In the genomic region with DNA sequence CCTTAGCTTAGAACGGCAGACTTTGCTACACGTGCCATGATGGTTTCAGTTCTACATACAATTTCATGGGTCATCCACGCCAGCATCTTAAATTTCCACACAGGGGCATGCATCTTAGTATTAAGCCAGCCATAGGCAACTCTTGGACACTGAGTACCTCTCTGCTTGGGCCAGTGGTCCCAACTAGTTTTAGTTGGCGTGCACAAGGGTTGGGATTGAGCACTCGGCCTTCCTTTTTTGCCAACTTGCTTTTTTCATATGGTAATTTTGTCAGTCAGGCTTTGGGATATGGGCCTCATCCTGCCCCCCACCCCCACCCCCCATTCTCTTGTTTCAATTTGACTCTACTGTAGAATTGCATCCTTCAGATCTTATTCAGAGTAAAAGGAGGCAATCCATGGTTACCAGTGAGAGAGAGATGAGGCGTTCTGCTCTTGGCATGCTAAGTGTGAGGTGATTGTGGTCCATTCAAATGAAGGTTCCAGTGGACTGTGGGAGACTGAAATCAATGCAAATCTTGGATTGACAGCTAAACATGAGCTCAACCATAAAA, we compare ENCODE assay signal across 29 mouse cellular contexts. TPM values are rescaled to one million over a fixed set of nuclear protein-coding genes. Genes with fewer than 3 reads are reported as not detected.
DNase-seq lines count a peak whose midpoint lies in the region; ATAC-seq and TF ChIP-seq lines count a peak whose summit lies in the region.
"Had no signal": no experiment of that assay in that cellular context is flagged by ENCODE, and none has a peak within 500 bp of the region (broad histone marks: within the 10 kb centered on the region; RNA-seq: fewer than 3 reads in every experiment).

No protein-coding gene starts in this region.

- TF ChIP-seq EP300 in CH12.LX (IDR thresholded peaks at IDR 0.05; ENCODE audit: low read length): no peak

- ATAC-seq in forebrain, postnatal 0 days: peak; percentile 40; the same call in 1 of the 2 replicates
- peak; percentile 89 for ATAC-seq in hindbrain, embryonic 16.5 days
- ATAC-seq: forebrain, embryonic 14.5 days; intestine, postnatal 0 days had no signal

- 63% methylated on average over 6 of the region's 6 CpGs for WGBS in forebrain, postnatal 0 days
- WGBS in forebrain, embryonic 10.5 days: 85% methylated on average over 6 of the region's 6 CpGs
- WGBS in hindbrain, embryonic 16.5 days: 72% methylated on average over 6 of the region's 6 CpGs

- intact Hi-C loops in left cerebral cortex, adult 2 months (cut with DNase I): no loop called here
- intact Hi-C loops in left cerebral cortex, postnatal 36 days (cut with DNase I): no loop called here

- 0 out of 2 replicates have a peak, but pooled peaks cover 4% of the 10 kb centered on the region for H3K4me1 ChIP-seq in forebrain, postnatal 0 days (ENCODE audit: insufficient read depth)
- H3K4me1 ChIP-seq in forebrain, embryonic 10.5 days: peaks cover 4% of the 10 kb centered on the region; the same call in 1 of the 2 replicates
- H3K4me1 ChIP-seq in CH12.LX (ENCODE audit: control insufficient read depth in 1 of 2, insufficient read depth in 2 of 2): no peaks in the 10 kb centered on the region
- peaks cover 4% of the 10 kb centered on the region; the same call in 1 of the 2 replicates for H3K4me1 ChIP-seq in hindbrain, embryonic 16.5 days (ENCODE audit: control insufficient read depth, insufficient read depth, low read depth, low read length)
- H3K4me1 ChIP-seq: heart, embryonic 10.5 days; limb, embryonic 13.5 days; lung, embryonic 15.5 days; neural tube, embryonic 12.5 days; stomach, embryonic 15.5 days had no signal

- no peaks in the 10 kb centered on the region for H3K79me2 ChIP-seq in CH12.LX (replicated peaks; ENCODE audit: control insufficient read depth, extremely low read depth, insufficient read depth, poor library complexity, severe bottlenecking)

- dilution Hi-C loops in CH12.LX (cut with MboI; ENCODE audit: extremely low pct_ligation_motif_present, extremely low pct_unique_long_range_greater_than_20kb, low sequenced_read_pairs): no loop called here

- H3K4me2 ChIP-seq in forebrain, postnatal 0 days (ENCODE audit: low read depth): no peak overlapping the region
- no peak overlapping the region for H3K4me2 ChIP-seq in CH12.LX (ENCODE audit: insufficient read depth, low read depth, poor library complexity, severe bottlenecking)
- no peak overlapping the region for H3K4me2 ChIP-seq in hindbrain, embryonic 16.5 days (ENCODE audit: low read length)
- H3K4me2 ChIP-seq: heart, embryonic 15.5 days; limb, embryonic 13.5 days; liver, embryonic 11.5 days; lung, embryonic 15.5 days; midbrain, embryonic 12.5 days; neural tube, embryonic 12.5 days; stomach, embryonic 15.5 days had no signal

- 0 out of 2 replicates have a peak overlapping the region, but pooled peaks have one; percentile 15 for H3K27ac ChIP-seq in forebrain, postnatal 0 days (ENCODE audit: low read depth, low read length)
- no peak overlapping the region for H3K27ac ChIP-seq in forebrain, embryonic 10.5 days
- 0 out of 2 replicates have a peak overlapping the region, but pooled peaks have one; percentile 15 for H3K27ac ChIP-seq in left cerebral cortex, adult 2 months
- no peak overlapping the region for H3K27ac ChIP-seq in CH12.LX (ENCODE audit: insufficient read depth, low read depth)
- H3K27ac ChIP-seq in hindbrain, embryonic 16.5 days (ENCODE audit: low read depth, low read length): no peak overlapping the region; the same call in 1 of the 2 replicates
- H3K27ac ChIP-seq: heart, embryonic 10.5 days; heart, embryonic 15.5 days; limb, embryonic 13.5 days; lung, embryonic 15.5 days; midbrain, embryonic 12.5 days; neural tube, embryonic 12.5 days; stomach, embryonic 15.5 days had no signal

- no peak overlapping the region for H3K9ac ChIP-seq in forebrain, postnatal 0 days
- H3K9ac ChIP-seq in CH12.LX (ENCODE audit: insufficient read depth, low read depth): no peak overlapping the region
- H3K9ac ChIP-seq in hindbrain, embryonic 16.5 days (ENCODE audit: low read depth, low read length): no peak overlapping the region
- H3K9ac ChIP-seq: heart, embryonic 15.5 days; limb, embryonic 13.5 days; lung, embryonic 15.5 days; midbrain, embryonic 12.5 days; neural tube, embryonic 12.5 days; stomach, embryonic 15.5 days had no signal

- TF ChIP-seq CTCF in forebrain, postnatal 0 days (IDR thresholded peaks at IDR 0.05; ENCODE audit: low read depth): no peak
- TF ChIP-seq CTCF in left cerebral cortex, adult 2 months (IDR thresholded peaks at IDR 0.05): no peak
- TF ChIP-seq CTCF in CH12.LX (conservative IDR thresholded peaks at IDR 0.05 in 1 of 2, IDR thresholded peaks at IDR 0.05 in 1 of 2; ENCODE audit: low read depth in 2 of 2, low read length in 2 of 2): no peak

- TF ChIP-seq POLR2A in CH12.LX (IDR thresholded peaks at IDR 0.05; ENCODE audit: low read depth, low read length): no peak

- DNase-seq in forebrain, postnatal 0 days: no peak
- DNase-seq in forebrain, embryonic 10.5 days (ENCODE audit: extremely low spot score, low spot score): no peak
- DNase-seq in left cerebral cortex, adult 2 months (ENCODE audit: extremely low spot score in 1 of 2, low spot score in 2 of 2): no peak
- no peak for DNase-seq in left cerebral cortex, postnatal 36 days (ENCODE audit: low spot score in 2 of 2)
- no peak for DNase-seq in CH12.LX (ENCODE audit: extremely low read depth)
- DNase-seq in MN1 (ENCODE audit: low spot score): no peak
- DNase-seq in gastrocnemius, postnatal 25 days: no peak
- DNase-seq: adrenal gland, postnatal 25 days; cerebellum, adult 18-20 months; cerebellum, postnatal 25 days; gastrocnemius, postnatal 14 days; heart, adult 11 months; kidney, adult 9 months; kidney, postnatal 10 days; retina, postnatal 1 day; right cerebral cortex, postnatal 14 days; thymus, postnatal 14 days had no signal

- no peak for TF ChIP-seq RAD21 in CH12.LX (IDR thresholded peaks at IDR 0.05; ENCODE audit: low read depth, low read length)

- H3K4me3 ChIP-seq in forebrain, postnatal 0 days (ENCODE audit: low read depth, low read length): no peak overlapping the region
- H3K4me3 ChIP-seq in forebrain, embryonic 10.5 days: no peak overlapping the region
- no peak overlapping the region for H3K4me3 ChIP-seq in left cerebral cortex, adult 2 months
- H3K4me3 ChIP-seq in CH12.LX (replicated peaks in 1 of 3; ENCODE audit: low read depth in 2 of 3, low read length in 2 of 3, poor library complexity in 1 of 3): no peak overlapping the region
- H3K4me3 ChIP-seq in hindbrain, embryonic 16.5 days (ENCODE audit: low read length): no peak overlapping the region
- H3K4me3 ChIP-seq: heart, embryonic 10.5 days; heart, embryonic 15.5 days; limb, embryonic 13.5 days; lung, embryonic 15.5 days; midbrain, embryonic 12.5 days; neural tube, embryonic 12.5 days; stomach, embryonic 15.5 days had no signal

- H3K27me3 ChIP-seq in forebrain, postnatal 0 days (ENCODE audit: insufficient read depth, low read length): no peaks in the 10 kb centered on the region
- H3K27me3 ChIP-seq in forebrain, embryonic 10.5 days (ENCODE audit: poor library complexity, severe bottlenecking): no peaks in the 10 kb centered on the region
- no peaks in the 10 kb centered on the region for H3K27me3 ChIP-seq in CH12.LX (replicated peaks)
- H3K27me3 ChIP-seq in hindbrain, embryonic 16.5 days (replicated peaks; ENCODE audit: control insufficient read depth, insufficient read depth, low read length): no peaks in the 10 kb centered on the region
- H3K27me3 ChIP-seq: heart, embryonic 15.5 days; limb, embryonic 13.5 days; lung, embryonic 15.5 days; midbrain, embryonic 12.5 days; neural tube, embryonic 12.5 days; stomach, embryonic 15.5 days had no signal

- H3K36me3 ChIP-seq in forebrain, postnatal 0 days (ENCODE audit: insufficient read depth): 0 out of 2 replicates have a peak, but pooled peaks cover 8% of the 10 kb centered on the region
- no peaks in the 10 kb centered on the region for H3K36me3 ChIP-seq in forebrain, embryonic 10.5 days (replicated peaks)
- no peaks in the 10 kb centered on the region for H3K36me3 ChIP-seq in CH12.LX (replicated peaks in 1 of 2; ENCODE audit: control insufficient read depth in 1 of 2, insufficient read depth in 1 of 2, low read length in 1 of 2)
- H3K36me3 ChIP-seq in hindbrain, embryonic 16.5 days (ENCODE audit: control insufficient read depth, insufficient read depth, low read length): no peaks in the 10 kb centered on the region
- H3K36me3 ChIP-seq: heart, embryonic 10.5 days; heart, embryonic 15.5 days; limb, embryonic 13.5 days; lung, embryonic 15.5 days; midbrain, embryonic 12.5 days; neural tube, embryonic 12.5 days; stomach, embryonic 15.5 days had no signal

- H3K9me3 ChIP-seq in forebrain, postnatal 0 days (ENCODE audit: low read length): no peaks in the 10 kb centered on the region
- H3K9me3 ChIP-seq in forebrain, embryonic 10.5 days: no peaks in the 10 kb centered on the region
- H3K9me3 ChIP-seq in CH12.LX (replicated peaks; ENCODE audit: low read length): no peaks in the 10 kb centered on the region
- H3K9me3 ChIP-seq in hindbrain, embryonic 16.5 days (ENCODE audit: control insufficient read depth, low read length): no peaks in the 10 kb centered on the region
- H3K9me3 ChIP-seq: heart, embryonic 10.5 days; heart, embryonic 15.5 days; limb, embryonic 13.5 days; lung, embryonic 15.5 days; midbrain, embryonic 12.5 days; neural tube, embryonic 12.5 days; stomach, embryonic 15.5 days had no signal

- in situ Hi-C loops in CH12.LX (cut with MboI; ENCODE audit: low pct_ligation_motif_present, low pct_unique_long_range_greater_than_20kb, low sequenced_read_pairs): no loop called here

TF ChIP-seq in CH12.LX, 34 proteins besides CTCF, POLR2A, EP300 and RAD21:
- TF ChIP-seq BHLHE40 (IDR thresholded peaks at IDR 0.05; ENCODE audit: low read depth, low read length) (peak; percentile 53), SMC3 (IDR thresholded peaks at IDR 0.05; ENCODE audit: low read depth, low read length) (no peak), PAX5 (IDR thresholded peaks at IDR 0.05; ENCODE audit: low read length) (no peak), MEF2A (IDR thresholded peaks at IDR 0.05; ENCODE audit: borderline replicate concordance, low read depth, low read length) (no peak)

RNA-seq across cellular contexts. Expression of gene Trim9, which starts 14.1 kb away (rescaled TPM):
- 114 and 135 TPM in 2 replicates for total RNA-seq in forebrain, postnatal 0 days (2014; rRNA removed)
- polyA plus RNA-seq in forebrain, postnatal 0 days (2015; fragmentation: Nextera tagmentation; extraction: Ambion mirVana): 67.0 and 96.8 TPM in 2 replicates
- 8.7 and 10.1 TPM in 2 replicates for polyA plus RNA-seq in forebrain, embryonic 10.5 days (2016; fragmentation: Nextera tagmentation; extraction: Ambion mirVana)
- total RNA-seq in left cerebral cortex, adult 2 months (2021): 100 to 1,000 TPM; 386 to 451 TPM
- 100 to 1,000 TPM; 329 to 436 TPM for total RNA-seq in left cerebral cortex, postnatal 36 days (2021)
- total RNA-seq in CH12.LX (2012; rRNA removed): not detected in 2 replicates
- not detected in 2 replicates for total RNA-seq in CH12.LX (2014; rRNA removed)
- polyA plus RNA-seq in CH12.LX (2012; ENCODE audit: insufficient read length, low read depth): 0.07 TPM in 1 of 2 replicates, not detected in the other
- polyA plus RNA-seq in hindbrain, embryonic 16.5 days (2015; fragmentation: Nextera tagmentation; extraction: Ambion mirVana): 98.0 and 108 TPM in 2 replicates
- total RNA-seq in gastrocnemius, postnatal 25 days (2021): under 1 TPM; 0.10 to 0.11 TPM
- total RNA-seq: MEL had no signal

Comparison
In these comparisons a context has a peak if more than half of its experiments do, and no peak if none do; other contexts are left out.
1. H3K27ac ChIP-seq: peak in forebrain, postnatal 0 days (single experiment) and left cerebral cortex, adult 2 months (single experiment); none in forebrain, embryonic 10.5 days (single experiment), CH12.LX (single experiment) and hindbrain, embryonic 16.5 days (single experiment).
2. RNA of gene Trim9, which starts 14.1 kb away (total RNA-seq): 386 to 451 TPM in left cerebral cortex, adult 2 months, 329 to 436 TPM in left cerebral cortex, postnatal 36 days and 114 to 135 TPM in forebrain, postnatal 0 days; 0.10 to 0.11 TPM in gastrocnemius, postnatal 25 days and not detected in CH12.LX; every median in the first group is over 100 times any median in the second.